Mouse (Mus musculus) hindbrain, embryonic 10.5 days (tissue): ENCODE measurements around the gene Mocs3. TPM values are rescaled to one million over a fixed set of nuclear protein-coding genes. Genes with fewer than 3 reads are reported as not detected.
A peak's percentile ranks its signal among the peaks of the same experiment; 100 is the strongest.

Experiments
- DNase-seq: peaks from one replicate; pipeline ENCODE4 v3.0.0-alpha.2; 2017; ENCODE audit warnings: low spot score
- H3K27ac ChIP-seq: fragments of 300-500 bp; sonication (generic); 2 replicates; pipeline ENCODE4 v1.5.1; 2016; ENCODE audit warnings: mild to moderate bottlenecking, moderate library complexity
- H3K27me3 ChIP-seq: fragments of 300-500 bp; sonication (generic); 2 replicates; pipeline ENCODE4 v1.6.1; 2016; ENCODE audit warnings: mild to moderate bottlenecking; ENCODE audit not compliant: poor library complexity, insufficient read depth, severe bottlenecking
- H3K36me3 ChIP-seq: fragments of 300-500 bp; sonication (generic); 2 replicates; pipeline ENCODE4 v1.6.1; 2016; ENCODE audit warnings: mild to moderate bottlenecking, moderate library complexity
- H3K4me1 ChIP-seq: fragments of 300-500 bp; sonication (generic); replicated peaks from 2 replicates; pipeline ENCODE4 v1.6.1; 2016; ENCODE audit warnings: mild to moderate bottlenecking
- H3K4me3 ChIP-seq: fragments of 300-500 bp; sonication (generic); 2 replicates; pipeline ENCODE4 v1.5.1; 2016; ENCODE audit warnings: mild to moderate bottlenecking, moderate library complexity
- H3K9me3 ChIP-seq: fragments of 300-500 bp; sonication (generic); 2 replicates; pipeline ENCODE4 v1.6.1; 2016; ENCODE audit warnings: mild to moderate bottlenecking, moderate library complexity
- WGBS: fragments of 180-500 bp; shearing (Covaris S2); methylation state at CpG from one replicate; pipeline ENCODE4 v1.1.7; 2016; 5-methylcytosine and 5-hydroxymethylcytosine counted together
- polyA plus RNA-seq: library from polyadenylated mRNA; unstranded; fragments of >200 nt; fragmentation: Nextera tagmentation; extraction: Ambion mirVana; gene quantifications from 2 replicates; pipeline ENCODE4 v1.2.1, GENCODE M21; 2016

Mocs3 gene
- polyA plus RNA-seq, 1 experiment from 2014 or later: 7.6 TPM

DNA sequence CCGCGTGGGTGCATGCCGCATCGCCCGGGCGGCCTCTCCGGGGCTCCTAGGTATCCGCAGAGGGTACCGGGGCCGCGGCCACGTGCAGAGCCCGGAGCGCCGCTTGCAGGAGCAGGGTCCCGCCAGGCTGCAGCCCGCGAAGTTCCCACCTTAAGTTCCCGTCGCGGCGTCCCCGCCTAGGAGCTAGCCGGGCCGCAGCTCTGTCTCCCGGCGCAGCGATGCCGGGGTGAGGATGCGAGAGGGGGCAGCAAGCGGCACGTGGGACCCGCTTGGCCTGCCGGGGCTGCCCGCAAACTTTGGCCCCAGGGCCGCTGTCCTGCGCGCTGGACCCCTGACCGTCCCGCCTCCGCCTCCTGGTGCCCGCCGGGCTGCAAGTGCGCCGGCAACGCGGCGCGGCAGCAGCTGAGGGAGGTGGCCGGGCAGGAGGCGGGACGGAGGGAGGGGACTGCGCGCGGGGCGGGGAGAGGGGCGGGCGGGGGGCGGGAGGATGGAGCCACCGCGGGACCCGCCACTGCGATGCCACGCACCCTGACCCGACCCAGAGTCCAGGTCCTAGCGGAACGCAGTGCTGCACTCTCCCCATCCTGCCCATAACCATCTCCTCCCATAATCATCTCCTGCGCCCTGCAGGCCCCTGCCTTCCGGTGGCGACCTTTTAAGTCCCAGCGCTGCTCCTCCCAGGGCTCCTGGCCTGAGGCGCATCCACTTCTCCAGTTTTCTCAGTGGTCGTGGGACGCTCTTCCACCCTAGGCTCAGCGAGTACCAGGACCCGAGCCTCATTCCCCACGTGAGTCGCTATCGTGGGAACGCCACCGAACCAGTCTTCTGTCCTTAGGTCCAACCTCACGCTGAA is 50.5 kb downstream of the Mocs3 start:
- Histone ChIP-seq H3K4me3 (peak overlapping the region; percentile 69), H3K9me3 (peaks cover 5% of the 10 kb centered on the region), H3K4me1 (peaks cover 50% of the 10 kb centered on the region), H3K27me3 (peaks cover 90% of the 10 kb centered on the region), H3K27ac (peak overlapping the region; percentile 79), H3K36me3 (no peaks in the 10 kb centered on the region)
- under 1% methylated on average over 79 of the region's 82 CpGs for WGBS
- peak; percentile 73 for DNase-seq

DNA sequence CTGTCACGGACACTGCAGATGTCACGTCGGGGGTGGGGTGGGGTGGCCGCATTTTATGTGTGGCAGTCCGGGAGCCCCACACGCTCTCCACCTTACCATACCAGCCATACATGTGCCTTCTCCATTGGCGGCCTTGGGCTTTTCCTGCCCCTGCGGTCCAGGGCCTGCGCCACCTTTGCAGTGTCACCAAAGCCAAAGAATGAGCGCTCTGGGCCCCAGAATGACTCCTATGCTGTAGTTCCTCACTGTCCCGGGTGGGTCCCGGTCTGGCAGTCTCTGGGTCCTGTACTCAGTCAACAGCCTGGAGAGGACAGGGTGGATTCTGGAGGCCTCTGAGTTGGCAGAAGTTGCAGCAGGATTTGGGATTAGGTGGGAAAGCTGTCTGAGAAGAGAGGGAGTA is 51.2 kb downstream of the Mocs3 start, which contains the start of gene Kcng1:
TSS of gene Kcng1 (minus strand) at position 155 of the 400 bp plus-strand sequence.
- H3K4me3 ChIP-seq: peak within 1 kb of the TSS; percentile 69
- DNase-seq: no peak
- peak within 1 kb of the TSS; percentile 79 for H3K27ac ChIP-seq
- peaks cover 7% of the 10 kb centered on the region for H3K9me3 ChIP-seq
- peaks cover 45% of the 10 kb centered on the region for H3K4me1 ChIP-seq
- WGBS: 8% methylated on average over 12 of the region's 12 CpGs
- H3K27me3 ChIP-seq: peaks cover 85% of the 10 kb centered on the region
- H3K36me3 ChIP-seq: no peaks in the 10 kb centered on the region

Other genes starting within 250 kb of the Mocs3 start
- 0.57 and 0.71 TPM in 2 replicates for gene Ripor3, start 220.0 kb upstream of the Mocs3 start, polyA plus RNA-seq
- gene Pard6b, start 149.6 kb upstream of the Mocs3 start, polyA plus RNA-seq: 6.2 and 8.1 TPM in 2 replicates
- gene Adnp, start 23.5 kb upstream of the Mocs3 start, polyA plus RNA-seq: 2.3 and 2.7 TPM in 2 replicates
- 15.6 and 16.7 TPM in 2 replicates for gene Gm20716, start 258 bp upstream of the Mocs3 start, polyA plus RNA-seq
- 72.3 and 78.8 TPM in 2 replicates for gene Dpm1, start within 50 bp of the Mocs3 start, polyA plus RNA-seq
- gene Kcng1, start 51.1 kb downstream of the Mocs3 start, polyA plus RNA-seq: 2.2 and 3.2 TPM in 2 replicates